Mouse (Mus musculus) heart, postnatal 0 days (tissue): ENCODE measurements around the gene Csnk2b. TPM values are rescaled to one million over a fixed set of nuclear protein-coding genes. Genes with fewer than 3 reads are reported as not detected.

Source experiments
- ATAC-seq: fragments of 200-750 bp; cut with Nextera tagmentation; 2 replicates; pipeline ENCODE4 v1.8.0; 2017; ENCODE audit warnings: low read depth, moderate number of reproducible peaks, moderate library complexity; ENCODE audit not compliant: insufficient read depth
- DNase-seq: peaks from one replicate; pipeline ENCODE4 v3.0.0-alpha.2; 2016; ENCODE audit warnings: low spot score
- H3K27ac ChIP-seq: fragments of 300-500 bp; sonication (generic); 2 replicates; pipeline ENCODE4 v1.5.1; 2014; ENCODE audit warnings: low read depth, mild to moderate bottlenecking
- H3K27me3 ChIP-seq: fragments of 300-500 bp; sonication (generic); 2 replicates; pipeline ENCODE4 v1.6.1; 2014; ENCODE audit warnings: low read length, mixed read lengths; ENCODE audit not compliant: control insufficient read depth, insufficient read depth
- H3K36me3 ChIP-seq: fragments of 300-500 bp; sonication (generic); replicated peaks from 2 replicates; pipeline ENCODE4 v1.6.1; 2014; ENCODE audit warnings: low read length, mixed read lengths; ENCODE audit not compliant: control insufficient read depth, insufficient read depth
- H3K4me1 ChIP-seq: fragments of 300-500 bp; sonication (generic); 2 replicates; pipeline ENCODE4 v1.6.1; 2014; ENCODE audit warnings: antibody characterized with exemption; ENCODE audit not compliant: control insufficient read depth, insufficient read depth
- H3K4me2 ChIP-seq: fragments of 300-500 bp; sonication (generic); 2 replicates; pipeline ENCODE4 v1.6.1; 2014; ENCODE audit warnings: low read depth, mild to moderate bottlenecking, low read length, moderate library complexity
- H3K4me3 ChIP-seq: fragments of 300-500 bp; sonication (generic); 2 replicates; pipeline ENCODE4 v1.5.1; 2014; ENCODE audit warnings: low read depth, low read length
- H3K9ac ChIP-seq: fragments of 300-500 bp; sonication (generic); replicated peaks from 2 replicates; pipeline ENCODE4 v1.6.1; 2014; ENCODE audit warnings: low read depth, low read length, mixed read lengths
- H3K9me3 ChIP-seq: fragments of 300-500 bp; sonication (generic); replicated peaks from 2 replicates; pipeline ENCODE4 v1.6.1; 2016; ENCODE audit warnings: low read length; ENCODE audit not compliant: control insufficient read depth
- CTCF ChIP-seq: IDR thresholded peaks from 2 replicates; pipeline ENCODE4 v1.5.1; 2016; ENCODE audit warnings: antibody characterized with exemption, control low read depth, low read depth
- EP300 ChIP-seq: IDR thresholded peaks from 2 replicates; pipeline ENCODE4 v1.6.1; 2016; ENCODE audit warnings: antibody characterized with exemption, low read depth
- WGBS: fragments of 180-500 bp; shearing (Covaris S2); extraction: QIAGEN DNeasy Blood & Tissue Kit; methylation state at CpG from one replicate; pipeline ENCODE4 v1.1.7; 2014; 5-methylcytosine and 5-hydroxymethylcytosine counted together
- polyA plus RNA-seq: library from polyadenylated mRNA; unstranded; fragments of >200 nt; fragmentation: Nextera tagmentation; extraction: Ambion mirVana; gene quantifications from 2 replicates; pipeline ENCODE4 v1.2.1, GENCODE M21; 2015
- total RNA-seq: library from RNA; depleted of rRNA; stranded (reverse); fragments of >200 nt; gene quantifications from 2 replicates; pipeline ENCODE4 v1.2.3, GENCODE M21; 2014; ENCODE audit warnings: low replicate concordance

The Csnk2b gene
- total and polyA plus RNA-seq, 2 experiments from 2014 or later, result 232 to 244 TPM

- no peak overlapping the region for H3K4me2 ChIP-seq
- ATAC-seq (no peak), DNase-seq (no peak)
- peaks cover 82% of the 10 kb centered on the region for H3K36me3 ChIP-seq
- H3K27me3 ChIP-seq, result no peaks in the 10 kb centered on the region
- no peak overlapping the region for H3K4me3 ChIP-seq
- no peak for TF ChIP-seq EP300
- no peak for TF ChIP-seq CTCF
- no peaks in the 10 kb centered on the region for H3K4me1 ChIP-seq
- no peak overlapping the region for H3K9ac ChIP-seq
- 81% methylated on average over 11 of the region's 11 CpGs for WGBS
- H3K9me3 ChIP-seq, result no peaks in the 10 kb centered on the region
- H3K27ac ChIP-seq, result no peak overlapping the region
These were observed 20.7 kb downstream of the Csnk2b start for GRCm38 (mm10) chr17:35101161-35101560.

GRCm38 (mm10) chr17:35100196-35100765 is 21.6 kb downstream of the Csnk2b start:
- DNase-seq, result no peak
- Histone ChIP-seq H3K27me3 (no peaks in the 10 kb centered on the region), H3K4me2 (no peak overlapping the region), H3K27ac (no peak overlapping the region), H3K4me3 (no peak overlapping the region), H3K9me3 (no peaks in the 10 kb centered on the region), H3K9ac (no peak overlapping the region), H3K4me1 (no peaks in the 10 kb centered on the region), H3K36me3 (peaks cover 89% of the 10 kb centered on the region)
- WGBS, result 59% methylated on average over 10 of the region's 10 CpGs
- TF ChIP-seq EP300 (no peak), CTCF (no peak)
- ATAC-seq, result no peak

GRCm38 (mm10) chr17:35097164-35097655 is 24.6 kb downstream of the Csnk2b start:
- H3K27ac ChIP-seq, result no peak overlapping the region
- H3K4me2 ChIP-seq, result no peak overlapping the region
- H3K4me3 ChIP-seq, result no peak overlapping the region
- no peak overlapping the region for H3K9ac ChIP-seq
- DNase-seq (no peak), ATAC-seq (no peak)
- H3K4me1 ChIP-seq, result no peaks in the 10 kb centered on the region
- H3K9me3 ChIP-seq, result no peaks in the 10 kb centered on the region
- H3K27me3 ChIP-seq, result no peaks in the 10 kb centered on the region
- peaks cover 91% of the 10 kb centered on the region for H3K36me3 ChIP-seq
- TF ChIP-seq EP300, result no peak
- no peak for TF ChIP-seq CTCF
- 83% methylated on average over 12 of the region's 12 CpGs for WGBS

GRCm38 (mm10) chr17:35096597-35096996 is 25.3 kb downstream of the Csnk2b start:
- ATAC-seq (no peak), DNase-seq (no peak)
- WGBS, result 76% methylated on average over 12 of the region's 12 CpGs
- no peak for TF ChIP-seq CTCF
- no peak overlapping the region for H3K4me2 ChIP-seq
- no peak overlapping the region for H3K4me3 ChIP-seq
- H3K36me3 ChIP-seq, result peaks cover 88% of the 10 kb centered on the region
- no peak overlapping the region for H3K9ac ChIP-seq
- no peaks in the 10 kb centered on the region for H3K9me3 ChIP-seq
- H3K27me3 ChIP-seq, result no peaks in the 10 kb centered on the region
- H3K27ac ChIP-seq, result no peak overlapping the region
- no peaks in the 10 kb centered on the region for H3K4me1 ChIP-seq

- peaks cover 72% of the 10 kb centered on the region for H3K36me3 ChIP-seq
- no peak overlapping the region for H3K27ac ChIP-seq
- ATAC-seq, result no peak
These were observed 27.1 kb downstream of the Csnk2b start for GRCm38 (mm10) chr17:35094475-35095365.

More at GRCm38 (mm10) chr17:35094475-35095365, 27.1 kb downstream of the Csnk2b start:
- Histone ChIP-seq H3K27me3 (no peaks in the 10 kb centered on the region), H3K9me3 (no peaks in the 10 kb centered on the region), H3K4me2 (no peak overlapping the region), H3K4me1 (peaks cover 5% of the 10 kb centered on the region; the same call in 1 of the 2 replicates), H3K4me3 (no peak overlapping the region), H3K9ac (no peak overlapping the region)
- TF ChIP-seq EP300 (no peak), CTCF (no peak)
- whole genome bisulfite sequencing, result 67% methylated on average over 15 of the region's 15 CpGs
- DNase-seq, result no peak
